Mouse (Mus musculus): ENCODE data around the gene Prr18.

Gene Prr18

DNA sequence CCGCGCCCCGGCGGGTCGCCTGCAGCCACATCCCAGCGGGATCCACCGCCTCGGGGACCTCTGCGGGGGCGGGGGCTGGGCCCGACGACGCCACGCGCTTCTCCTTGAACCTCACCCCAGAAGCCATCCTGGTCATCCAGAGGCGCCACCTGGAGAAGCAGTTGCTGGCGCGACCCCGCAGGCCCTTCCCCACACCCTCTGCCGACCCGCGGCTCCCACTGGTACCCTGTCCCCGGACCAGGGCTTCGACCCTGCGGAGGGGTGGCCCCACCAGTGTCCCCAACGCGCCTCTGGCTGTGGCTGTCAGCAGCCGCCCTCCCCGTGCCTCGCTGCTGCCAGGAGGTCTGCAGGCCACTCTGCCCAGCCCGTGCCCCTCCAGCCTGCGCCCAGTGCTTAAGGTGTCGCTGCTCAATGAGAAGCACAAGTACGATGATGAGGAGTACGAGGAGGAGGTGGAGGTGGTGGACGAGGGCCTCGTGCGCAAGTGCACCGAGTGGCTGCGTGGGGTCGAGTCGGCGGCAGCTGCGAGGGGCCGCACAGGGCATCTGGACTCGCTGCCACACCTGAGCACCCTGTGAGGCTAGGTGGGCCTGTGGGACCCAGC is 4.2 kb downstream of the Prr18 start:
- no peak for DNase-seq

DNA sequence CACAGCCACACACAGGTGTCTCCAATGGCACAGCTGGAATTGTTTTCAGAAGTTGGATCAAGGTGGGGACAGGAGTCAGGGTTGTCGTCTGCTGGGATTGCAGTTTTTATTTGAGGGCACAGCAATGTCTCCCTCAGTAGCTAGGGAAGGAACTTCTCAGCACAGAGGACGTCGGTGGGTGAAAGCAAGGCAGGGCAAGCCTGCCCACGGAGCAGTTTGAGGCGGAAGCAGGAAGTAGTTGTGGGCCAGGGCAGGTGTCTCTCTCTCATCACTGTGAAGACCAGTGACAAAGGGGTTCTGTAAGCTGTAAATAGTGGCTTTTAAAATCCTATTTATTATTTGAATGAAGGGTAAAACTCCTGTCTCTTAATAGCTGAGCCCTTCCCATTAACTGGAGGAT is 5.4 kb downstream of the Prr18 start:
- no peak for DNase-seq

DNA sequence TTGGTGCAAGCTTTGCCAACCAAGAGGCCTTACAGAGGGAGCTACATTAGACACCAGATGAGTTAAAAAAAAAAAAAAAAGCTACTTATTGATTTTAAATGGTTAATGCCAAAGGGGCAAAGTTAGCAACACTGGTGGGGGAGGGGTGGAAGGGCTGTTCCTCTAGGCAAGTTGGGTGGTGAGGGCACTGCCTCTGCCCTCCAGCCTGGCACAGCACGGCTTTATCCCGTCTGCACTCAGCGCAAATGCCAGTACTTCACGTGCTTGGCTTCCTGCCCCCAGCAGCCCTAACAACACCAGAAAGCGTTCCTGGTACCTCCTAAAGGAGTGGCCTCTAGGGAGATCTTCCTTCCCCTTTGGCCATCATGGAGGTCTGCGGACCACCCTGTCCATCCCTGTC is 6.2 kb downstream of the Prr18 start:
- peak; percentile 64 for DNase-seq

DNA sequence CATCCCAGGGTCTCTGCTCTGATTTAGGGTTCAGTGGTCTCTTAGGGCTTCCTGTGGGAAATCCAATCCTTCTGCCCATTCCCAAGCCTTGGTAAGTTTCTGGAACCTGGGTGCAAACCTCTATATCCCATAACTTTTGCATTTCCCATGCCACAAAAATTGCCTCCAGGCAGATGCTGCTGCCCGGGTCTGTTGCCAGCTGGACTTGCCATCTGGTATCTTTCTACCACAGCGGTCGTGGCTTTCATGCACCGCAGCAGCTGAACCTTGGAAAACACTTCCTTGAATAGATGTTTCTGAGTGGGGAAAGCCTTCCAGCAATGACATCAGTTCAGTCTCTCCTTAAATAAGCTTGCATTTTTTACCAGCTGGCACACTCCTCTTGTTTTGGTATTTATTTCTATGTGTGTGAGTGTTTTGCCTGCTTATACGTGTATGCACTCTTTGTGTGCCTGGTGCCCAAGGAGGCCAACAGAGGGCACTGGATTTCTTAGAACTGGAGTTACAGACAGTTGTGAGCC is 10.6 kb downstream of the Prr18 start:
- DNase-seq = no peak

DNA sequence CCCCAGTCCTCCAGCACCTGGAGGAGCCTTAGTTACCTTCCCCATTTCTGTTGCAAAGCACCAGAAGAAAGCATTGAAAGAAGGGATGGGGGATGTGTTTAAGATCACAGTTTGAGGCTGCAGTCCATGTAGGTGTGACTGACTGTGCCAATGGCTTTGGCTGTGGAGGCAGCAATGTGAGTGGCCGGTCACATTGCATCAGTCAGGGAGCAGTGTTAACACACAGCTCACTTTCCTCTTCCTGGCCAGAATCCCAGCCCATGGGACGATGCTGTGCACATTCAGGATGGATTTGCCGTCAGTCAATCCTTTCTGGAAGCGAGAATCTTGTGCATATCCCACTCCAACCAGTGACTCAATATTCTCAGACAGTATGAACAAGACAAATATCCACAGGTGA is 11.7 kb downstream of the Prr18 start:
- no peak for DNase-seq

DNA sequence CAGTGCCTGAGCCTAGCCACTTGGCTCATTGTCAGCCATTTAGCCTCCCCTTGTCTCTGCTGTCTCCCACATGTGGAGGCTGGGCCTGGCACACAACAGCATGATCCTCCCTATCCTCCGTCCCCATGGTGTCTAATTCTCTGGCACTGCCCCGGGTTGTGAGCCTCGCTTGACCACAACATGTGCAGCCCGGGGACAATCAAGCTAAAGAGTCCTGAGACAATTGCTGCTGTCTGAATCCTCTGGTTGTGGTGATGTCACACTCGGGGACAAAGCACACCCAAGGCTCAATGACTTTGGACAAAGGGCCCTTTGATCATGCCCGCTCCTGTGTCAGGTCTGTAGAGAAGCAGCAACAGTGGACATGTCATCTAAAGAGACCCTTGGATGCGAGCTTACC is 13.8 kb downstream of the Prr18 start:
- no peak for DNase-seq

DNA sequence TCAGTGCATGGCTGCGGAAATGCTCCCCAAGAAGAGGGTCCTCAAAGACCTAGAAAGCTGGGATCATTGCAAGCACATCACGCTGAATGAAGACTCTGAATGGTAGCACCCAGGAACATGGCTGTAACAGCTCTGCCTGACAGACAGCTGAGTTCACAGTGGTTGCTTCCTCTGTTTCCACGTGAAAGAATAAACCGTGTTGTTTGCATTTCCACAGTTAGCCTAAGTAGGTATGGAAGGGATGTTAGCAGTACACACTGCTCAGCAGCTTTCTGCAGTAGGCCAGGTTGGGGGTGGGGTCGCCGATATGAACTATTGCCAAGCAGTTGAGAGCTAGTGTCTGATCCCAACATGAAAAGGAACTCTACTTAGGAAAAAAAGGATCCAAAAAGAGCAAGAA is 18.4 kb downstream of the Prr18 start, which contains the start of gene T2:
Gene T2 (plus strand): TSS at position 301 of the 400 bp plus-strand sequence.
- DNase-seq = no peak

DNA sequence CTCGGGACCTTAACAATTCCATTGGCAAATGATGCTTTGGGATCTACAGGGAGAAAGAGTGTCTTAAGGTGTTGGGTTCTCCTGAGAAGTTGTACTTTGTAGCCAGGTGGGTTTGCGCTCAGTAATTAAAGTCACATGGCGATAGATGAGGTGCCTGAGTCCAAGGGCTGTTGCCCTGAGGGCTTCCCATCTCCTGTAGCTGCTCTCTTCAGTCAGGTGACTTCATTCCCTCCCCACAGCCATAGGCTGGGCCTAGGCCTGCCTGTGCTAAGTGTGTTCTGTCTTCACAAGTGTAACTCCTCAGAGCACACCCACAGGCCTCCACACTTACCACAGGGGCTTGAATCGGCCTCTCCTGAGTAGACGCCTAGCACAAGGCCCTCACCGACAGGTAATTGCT is 20.2 kb downstream of the Prr18 start:
- DNase-seq = no peak

DNA sequence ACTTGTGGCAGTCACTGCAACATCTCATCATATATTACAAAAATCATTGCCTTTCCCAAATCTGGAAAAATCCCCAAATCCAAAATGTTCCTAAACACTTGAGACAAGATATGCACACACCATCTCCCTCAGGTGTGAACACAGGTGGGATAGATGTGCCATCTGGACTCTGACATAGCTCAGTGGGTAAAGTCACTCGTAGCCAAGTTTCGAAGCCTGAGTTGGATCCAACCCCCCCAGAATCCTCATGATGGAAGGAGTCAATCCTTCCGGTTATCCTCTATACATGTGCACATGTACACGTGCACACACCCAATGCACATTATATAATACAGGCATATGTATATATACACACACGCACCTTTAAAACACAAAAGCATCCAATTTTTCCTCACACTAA is 23.6 kb downstream of the Prr18 start:
- no peak for DNase-seq

DNA sequence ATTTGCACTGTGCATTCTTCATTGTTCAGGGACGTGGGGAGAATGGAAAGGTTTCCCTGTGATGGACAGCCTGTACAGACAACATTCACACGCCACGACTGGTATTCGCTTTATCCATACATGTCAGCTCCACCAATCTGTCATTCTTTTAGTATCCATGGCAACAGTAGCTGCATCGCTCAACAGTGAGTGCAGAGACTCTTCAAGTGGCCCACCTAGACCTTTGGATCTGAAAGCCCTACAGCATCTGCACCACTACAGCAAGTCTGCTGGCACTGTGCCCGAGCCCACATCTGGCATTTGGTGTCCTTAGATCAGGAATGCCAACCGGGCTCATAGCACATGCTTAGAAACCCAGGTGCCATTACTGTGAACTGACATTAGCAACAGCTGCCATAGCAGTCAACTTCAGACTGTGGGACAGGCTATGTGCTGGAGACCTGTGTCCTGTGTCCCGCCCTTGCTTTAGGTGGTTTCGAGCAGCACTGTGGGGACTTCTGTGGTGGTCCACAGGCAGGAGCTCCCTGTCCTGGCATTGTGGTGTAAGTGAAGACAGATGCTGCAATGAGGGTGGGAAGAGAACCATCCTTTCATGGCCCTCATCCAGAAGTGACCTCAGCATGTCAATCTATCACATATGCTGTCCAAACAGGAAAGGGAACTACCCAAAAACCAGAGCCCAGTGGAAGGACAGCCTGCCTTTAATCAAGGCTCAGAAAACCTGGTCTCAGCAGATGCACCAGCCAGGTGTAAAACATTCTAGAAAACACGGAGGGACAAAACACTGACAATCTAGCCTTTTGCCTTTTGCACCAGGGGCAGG is 24.2 kb downstream of the Prr18 start:
- DNase-seq = no peak

DNA sequence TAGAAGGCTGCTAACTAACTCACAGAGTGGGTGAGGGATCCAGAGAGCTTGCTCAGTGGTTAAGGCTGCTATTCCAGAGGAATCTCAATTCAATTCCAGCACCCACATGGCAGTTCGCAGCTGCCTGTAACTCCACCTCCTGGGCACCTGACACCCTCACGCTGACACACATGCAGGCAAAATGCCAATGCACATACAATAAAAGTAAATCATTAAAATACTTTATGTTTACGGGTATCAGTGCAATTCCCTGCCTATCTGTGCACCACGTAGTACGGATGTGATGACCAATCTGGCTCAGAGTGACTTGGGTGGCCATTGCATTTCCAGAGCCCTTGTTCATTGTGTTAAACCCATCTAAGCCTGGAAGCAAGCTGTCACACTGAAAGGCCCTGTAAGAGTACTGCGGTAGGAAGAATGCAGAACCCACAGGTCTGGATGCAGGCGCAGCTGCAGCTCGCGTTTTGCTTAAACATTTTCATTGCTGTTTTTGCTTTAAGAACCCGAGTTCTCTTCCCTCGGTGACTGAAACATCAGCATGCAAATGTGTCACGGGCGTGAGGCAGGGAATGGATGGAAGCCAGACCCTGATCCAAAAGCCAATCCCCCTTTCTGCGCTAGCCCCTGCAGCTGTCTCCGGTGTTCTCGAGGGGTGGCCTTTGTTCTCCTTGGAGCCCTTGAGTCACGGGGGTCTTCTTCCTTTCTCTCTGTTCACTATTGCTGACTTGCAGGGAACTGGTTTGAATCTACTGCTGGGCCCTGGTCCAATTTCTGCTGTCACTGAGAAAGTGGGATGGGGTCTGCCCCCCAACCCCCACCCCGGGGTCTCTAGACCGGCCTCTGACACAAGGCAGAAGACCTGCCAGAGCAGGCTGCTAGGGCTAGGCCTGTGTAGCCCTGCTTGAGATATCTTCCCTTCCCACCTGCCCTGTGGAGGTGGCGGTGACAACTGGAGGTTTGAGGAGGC is 30.5 kb downstream of the Prr18 start:
- no peak for DNase-seq

DNA sequence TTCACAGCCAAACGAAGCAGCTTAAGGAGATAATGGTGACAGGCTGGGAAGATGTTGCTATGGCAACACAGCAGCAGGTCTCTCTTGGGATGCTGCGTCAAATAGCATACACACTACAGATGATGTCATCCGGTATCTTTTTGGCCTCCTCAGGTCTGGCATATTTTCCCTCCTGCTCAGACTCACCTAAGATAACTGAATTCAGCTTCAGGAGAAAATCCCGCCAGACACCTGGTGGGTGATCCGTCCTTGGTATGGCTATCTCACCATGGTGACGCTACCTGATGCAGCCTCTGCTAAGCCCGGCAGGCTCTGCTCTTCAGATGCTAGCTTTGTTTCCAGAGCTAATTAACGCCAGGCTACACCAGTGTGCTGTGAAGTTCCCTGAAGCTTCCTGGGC is 31.3 kb downstream of the Prr18 start:
- no peak for DNase-seq

DNA sequence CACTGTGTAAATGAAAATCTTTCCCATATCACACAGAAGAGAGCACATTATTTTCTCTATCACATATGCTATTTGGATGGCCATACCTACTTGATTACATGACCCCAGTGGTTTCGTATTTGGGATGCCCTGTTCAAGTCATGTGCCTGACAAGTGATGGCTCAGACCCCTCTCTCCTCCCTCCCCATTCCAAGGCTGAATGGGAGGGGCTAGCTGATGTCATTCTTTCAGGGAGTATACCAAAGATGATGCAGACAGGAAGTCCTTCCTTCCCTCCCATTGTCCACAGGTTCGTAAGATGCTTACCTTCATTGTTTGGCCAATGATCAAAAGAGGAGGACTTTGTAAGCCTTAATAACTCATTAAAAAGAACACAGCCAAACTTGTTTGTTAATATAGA is 31.9 kb downstream of the Prr18 start:
- DNase-seq = no peak

DNA sequence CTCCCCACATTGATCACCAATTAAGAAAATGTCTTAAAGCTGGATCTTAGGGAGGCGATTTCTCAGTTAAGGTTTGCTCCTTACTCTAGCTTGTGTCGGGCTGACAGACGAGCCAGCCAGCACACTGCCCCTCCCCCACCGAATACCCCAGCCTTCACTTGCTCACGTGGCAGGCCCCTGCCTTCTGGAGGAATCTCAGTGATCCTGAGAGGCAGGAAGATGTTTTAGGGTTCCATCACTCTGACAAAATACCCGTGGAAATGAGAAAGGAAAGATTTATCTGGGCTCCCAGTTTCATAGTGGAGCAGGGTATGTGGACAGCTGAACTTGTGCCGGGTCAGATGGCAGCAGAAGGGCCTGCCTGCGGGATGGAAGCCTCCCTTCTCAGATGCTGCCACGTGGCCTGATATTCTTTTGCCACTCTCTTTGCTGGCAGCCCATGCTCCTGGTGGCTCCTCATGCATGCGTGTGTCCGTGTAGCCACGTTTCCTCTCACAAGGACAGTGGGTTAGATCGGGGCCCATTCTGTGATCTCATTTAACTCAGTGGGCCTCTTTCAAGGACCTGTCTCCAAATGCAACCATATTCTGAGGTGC is 33.5 kb downstream of the Prr18 start:
- DNase-seq = no peak

DNA sequence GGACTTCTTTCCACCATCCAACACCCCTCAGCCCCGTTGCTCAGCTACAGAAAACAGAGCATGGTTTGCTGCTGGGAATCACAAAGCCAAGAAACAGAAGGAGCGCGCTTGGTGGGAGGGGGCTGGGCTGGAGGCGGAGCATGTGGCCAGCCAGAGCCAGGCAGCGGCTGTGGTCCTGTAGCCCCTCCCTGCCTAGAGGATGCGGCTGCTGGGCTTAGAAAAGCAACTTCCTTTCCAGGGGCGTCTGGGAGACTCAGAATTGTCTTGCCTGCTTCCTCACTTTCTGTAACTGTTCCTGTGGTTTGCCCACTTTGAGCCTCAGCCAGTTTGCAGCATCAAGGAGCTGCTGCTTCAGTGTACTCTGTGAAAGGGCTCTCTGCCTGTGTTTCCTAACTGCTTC is 34.6 kb downstream of the Prr18 start:
- peak; percentile 38 for DNase-seq

DNA sequence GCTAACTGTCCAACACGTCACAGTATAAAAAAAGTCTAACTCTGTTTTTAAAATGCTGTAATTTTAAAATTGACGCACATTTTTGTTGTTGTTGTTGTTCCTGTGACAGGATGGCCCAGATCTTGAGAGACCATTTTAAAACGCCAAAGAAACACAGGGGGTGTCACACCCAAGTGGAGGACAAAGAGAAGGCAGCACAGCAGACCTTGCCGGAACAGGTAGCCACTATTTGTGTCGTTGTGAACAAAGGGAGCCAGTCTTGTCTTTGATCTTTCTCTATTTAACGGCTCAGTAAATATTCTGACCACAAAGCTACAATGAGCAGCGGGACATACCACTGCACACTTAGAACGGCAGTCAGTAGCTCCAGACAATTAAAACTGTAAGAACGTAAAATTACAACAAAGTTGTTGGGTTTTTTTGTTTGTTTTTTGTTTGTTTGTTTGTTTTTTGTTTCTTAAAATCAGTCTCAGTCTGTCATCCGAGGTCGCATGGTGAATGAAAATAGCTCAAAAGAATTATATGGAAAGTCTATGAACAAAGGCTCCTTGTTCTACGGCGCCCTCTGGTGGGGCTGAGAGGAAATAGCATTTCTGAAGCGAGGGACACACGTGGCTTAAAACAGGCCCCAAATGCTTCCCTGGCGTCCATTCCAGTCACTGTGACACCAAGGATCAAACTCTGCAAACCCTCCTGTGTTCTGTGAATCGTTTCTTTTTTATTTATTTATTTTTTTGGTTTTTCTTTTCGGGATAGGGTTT is 35.2 kb downstream of the Prr18 start:
- DNase-seq = peak; percentile 76

DNA sequence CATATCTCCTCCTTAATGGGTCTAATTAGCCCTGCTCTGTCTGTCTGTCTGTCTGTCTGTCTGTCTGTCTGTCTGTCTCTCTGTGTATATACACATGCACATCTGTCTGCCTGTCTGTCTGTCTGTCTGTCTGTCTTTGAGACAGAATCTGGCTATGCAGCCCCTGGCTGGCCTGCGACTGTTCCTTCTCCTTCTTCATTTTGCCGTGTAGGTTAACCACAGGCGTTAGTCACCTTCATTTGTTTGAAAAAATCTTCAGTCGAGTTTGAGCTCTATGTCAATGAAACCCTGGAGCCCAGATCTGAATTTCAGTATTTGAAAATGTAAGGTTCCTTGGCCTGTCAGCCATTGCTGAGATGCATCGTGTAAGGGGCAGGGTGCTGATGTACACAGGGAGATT is 40.0 kb downstream of the Prr18 start:
- no peak for DNase-seq

DNA sequence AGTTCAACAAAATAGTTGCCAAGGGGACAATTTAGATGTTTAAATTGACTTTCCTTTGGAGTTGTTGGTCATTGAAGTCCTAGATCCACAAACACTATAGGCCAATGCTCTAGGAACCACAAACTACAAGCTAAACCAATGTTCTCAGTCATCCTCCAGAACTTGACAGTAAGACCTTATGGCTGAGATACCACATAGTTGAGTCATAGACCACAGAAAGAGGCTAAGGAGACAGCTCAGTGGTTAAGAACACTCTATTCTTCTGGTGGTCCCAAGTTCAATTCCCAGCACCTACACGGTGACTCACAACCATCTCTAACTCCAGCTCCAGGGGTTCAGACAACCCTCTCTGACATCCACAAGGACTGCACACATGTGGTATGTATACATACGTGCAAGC is 48.2 kb downstream of the Prr18 start:
- no peak for DNase-seq

DNA sequence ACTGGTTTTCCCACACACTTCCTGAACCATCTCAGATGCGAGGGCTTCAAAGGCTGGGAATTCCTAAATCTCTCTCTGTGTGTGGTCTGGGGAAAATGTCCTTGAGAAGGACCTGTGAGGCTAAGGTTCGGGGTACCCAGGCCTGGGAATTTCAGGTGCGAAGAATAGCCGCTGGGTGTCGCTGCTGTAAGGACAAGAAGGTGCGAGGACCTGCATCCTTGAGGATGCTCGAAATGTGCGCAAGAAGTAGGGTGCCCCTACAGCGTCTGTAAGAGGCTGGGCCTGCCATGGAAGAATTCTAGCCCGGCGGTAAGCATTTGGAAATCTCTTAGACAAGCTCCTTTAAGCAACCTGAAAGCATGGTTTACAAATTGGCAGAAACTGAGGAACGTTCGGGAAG is 51.2 kb downstream of the Prr18 start:
- DNase-seq = peak; percentile 42

DNA sequence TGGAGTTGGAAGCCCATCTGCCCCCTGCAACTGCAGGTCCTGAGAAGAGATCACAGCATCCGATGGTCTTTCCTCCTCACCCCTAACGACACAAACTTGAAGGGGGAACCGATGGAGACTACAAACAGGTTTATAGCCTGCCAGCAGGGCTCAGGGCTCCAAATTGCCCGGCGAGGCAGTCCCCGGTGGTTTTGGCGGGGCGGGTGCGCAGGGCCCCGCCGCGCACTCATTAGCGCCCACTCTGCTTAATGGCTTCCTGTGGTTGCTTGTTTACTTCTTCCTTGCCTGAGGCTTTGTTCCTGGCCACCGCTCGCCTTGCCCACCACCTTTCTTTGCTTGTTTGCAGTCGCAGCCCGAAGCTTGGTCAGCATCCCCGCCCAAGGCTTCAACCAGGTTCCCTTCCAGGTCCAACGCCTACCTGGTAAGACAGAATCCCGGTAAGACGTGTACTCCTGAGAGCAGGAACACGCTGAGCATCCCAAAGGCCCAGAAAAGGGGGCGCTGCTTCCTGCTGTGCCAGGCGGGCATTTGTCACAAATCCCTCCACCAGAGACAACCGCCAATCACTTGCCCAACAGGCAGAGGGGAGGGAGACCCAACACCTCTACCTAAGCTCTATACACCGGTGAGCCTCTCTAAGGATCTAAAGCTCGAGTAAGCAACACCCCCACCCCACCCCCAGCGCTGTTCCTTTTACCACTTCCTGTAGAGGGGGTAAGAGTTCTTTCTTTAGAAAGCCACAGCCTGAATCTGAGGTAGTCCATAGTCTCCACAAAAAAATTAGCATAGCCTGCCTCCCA is 51.9 kb downstream of the Prr18 start:
- DNase-seq = no peak

DNA sequence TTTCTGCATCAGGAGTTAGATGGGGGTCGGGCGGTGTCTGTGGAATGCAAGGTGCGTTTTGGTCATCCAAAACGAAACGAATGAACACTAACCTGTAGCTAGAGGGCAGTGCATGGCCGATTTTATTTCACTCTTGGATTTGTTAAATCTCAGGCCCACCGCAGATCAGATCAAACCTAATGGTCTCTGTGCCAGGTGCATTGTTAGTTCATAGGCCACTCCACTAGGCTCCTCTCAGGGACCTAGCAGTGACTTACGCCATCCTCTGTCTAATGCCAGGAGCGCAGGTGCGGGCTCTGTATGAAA is 52.5 kb downstream of the Prr18 start:
- DNase-seq = no peak

Measured in kidney, adult 18-20 months (tissue).